Mouse (Mus musculus) testis, postnatal 10 days (tissue): Measurements from ENCODE around the gene Arhgef26.

Source experiments
- DNase-seq: peaks from one replicate; pipeline ENCODE4 v3.0.0; 2021; ENCODE audit warnings: low spot score

Arhgef26 gene

GRCm38 (mm10) chr3:62382853-62383252 lies 44.7 kb downstream of the Arhgef26 start:
- DNase-seq, result no peak

GRCm38 (mm10) chr3:62392636-62393035 lies 54.5 kb downstream of the Arhgef26 start:
- no peak for DNase-seq

GRCm38 (mm10) chr3:62394284-62394683 lies 56.1 kb downstream of the Arhgef26 start:
- no peak for DNase-seq

GRCm38 (mm10) chr3:62395368-62395767 lies 57.2 kb downstream of the Arhgef26 start:
- DNase-seq, result no peak

GRCm38 (mm10) chr3:62396109-62396508 lies 58.0 kb downstream of the Arhgef26 start:
- DNase-seq, result no peak

GRCm38 (mm10) chr3:62398094-62398493 lies 60.0 kb downstream of the Arhgef26 start:
- DNase-seq, result no peak

GRCm38 (mm10) chr3:62399826-62400746 lies 61.9 kb downstream of the Arhgef26 start:
- DNase-seq, result no peak

GRCm38 (mm10) chr3:62402466-62402865 lies 64.3 kb downstream of the Arhgef26 start:
- DNase-seq, result no peak

GRCm38 (mm10) chr3:62404477-62405246 lies 66.5 kb downstream of the Arhgef26 start:
- DNase-seq, result no peak

- DNase-seq, result no peak
These were observed 71.5 kb downstream of the Arhgef26 start for GRCm38 (mm10) chr3:62409555-62410182.

GRCm38 (mm10) chr3:62410491-62410890 lies 72.3 kb downstream of the Arhgef26 start:
- DNase-seq, result no peak

- peak; percentile 45 for DNase-seq
These were observed 74.6 kb downstream of the Arhgef26 start for GRCm38 (mm10) chr3:62412704-62413103.

- DNase-seq, result no peak
These were observed 76.8 kb downstream of the Arhgef26 start for GRCm38 (mm10) chr3:62414926-62415325.

GRCm38 (mm10) chr3:62417458-62417857 lies 79.3 kb downstream of the Arhgef26 start:
- no peak for DNase-seq

GRCm38 (mm10) chr3:62418387-62419138 lies 80.4 kb downstream of the Arhgef26 start:
- no peak for DNase-seq

- DNase-seq, result no peak
These were observed 95.5 kb downstream of the Arhgef26 start for GRCm38 (mm10) chr3:62433675-62434074.

- DNase-seq, result no peak
These were observed 97.8 kb downstream of the Arhgef26 start for GRCm38 (mm10) chr3:62435923-62436322.

GRCm38 (mm10) chr3:62440431-62440969 lies 102.4 kb downstream of the Arhgef26 start:
- no peak for DNase-seq

GRCm38 (mm10) chr3:62443582-62444194 lies 105.5 kb downstream of the Arhgef26 start:
- DNase-seq, result no peak

GRCm38 (mm10) chr3:62446271-62446670 lies 108.1 kb downstream of the Arhgef26 start:
- DNase-seq, result no peak

GRCm38 (mm10) chr3:62447151-62447550 lies 109.0 kb downstream of the Arhgef26 start:
- DNase-seq, result no peak
